ENCODE assay signal across 17 mouse cellular contexts in genomic region chr4:33467627-33468026, GRCm38 (mm10).
DNase-seq lines count a peak whose midpoint lies in the region; ATAC-seq and TF ChIP-seq lines count a peak whose summit lies in the region.
"Had no signal": no experiment of that assay in that cellular context is flagged by ENCODE, and none has a peak within 500 bp of the region (broad histone marks: within the 10 kb centered on the region; RNA-seq: fewer than 3 reads in every experiment).

No protein-coding gene starts in this region.

- H3K9ac ChIP-seq in heart, postnatal 0 days (replicated peaks; ENCODE audit: low read depth, low read length) = no peak overlapping the region
- H3K9ac ChIP-seq in liver, embryonic 14.5 days (replicated peaks) = peak overlapping the region; percentile 4; the same call in 1 of the 2 replicates
- H3K9ac ChIP-seq: limb, embryonic 12.5 days had no signal

- no peak overlapping the region for H3K27ac ChIP-seq in heart, postnatal 0 days (ENCODE audit: low read depth)
- H3K27ac ChIP-seq in liver, embryonic 14.5 days = peak overlapping the region; percentile 100
- H3K27ac ChIP-seq: forebrain, embryonic 10.5 days; limb, embryonic 12.5 days; midbrain, embryonic 10.5 days had no signal

- no peak; the same call in 1 of the 2 replicates for ATAC-seq in heart, postnatal 0 days (ENCODE audit: insufficient read depth, low read depth)
- ATAC-seq in liver, embryonic 14.5 days (ENCODE audit: insufficient read depth) = no peak

- DNase-seq in heart, postnatal 0 days (ENCODE audit: low spot score) = peak; percentile 14
- DNase-seq in heart, postnatal 36 days = no peak
- DNase-seq in 3T3-L1 (ENCODE audit: low read depth, low spot score) (peak; percentile 77), MN1 (ENCODE audit: low spot score) (peak; percentile 7)
- peak in 1 of 3 experiments; percentile 35 for DNase-seq in liver, embryonic 14.5 days (ENCODE audit: low read depth in 3 of 3, low spot score in 3 of 3)
- DNase-seq in adrenal gland, postnatal 4 days (ENCODE audit: low spot score in 2 of 2) = no peak
- no peak for DNase-seq in cerebellum, postnatal 14 days
- no peak for DNase-seq in kidney, adult 18-20 months
- DNase-seq: cerebellum, postnatal 10 days; gastrocnemius, postnatal 10 days; heart, postnatal 14 days; kidney, postnatal 10 days; lung, postnatal 10 days had no signal

- H3K4me3 ChIP-seq in heart, postnatal 0 days (ENCODE audit: low read depth, low read length) = no peak overlapping the region
- no peak overlapping the region for H3K4me3 ChIP-seq in liver, embryonic 14.5 days (ENCODE audit: insufficient read depth in 1 of 2, low read depth in 2 of 2, low read length in 2 of 2)
- H3K4me3 ChIP-seq: forebrain, embryonic 10.5 days; limb, embryonic 12.5 days; midbrain, embryonic 10.5 days had no signal

- WGBS in heart, postnatal 0 days = 63% methylated on average over 1 of the region's 1 CpGs
- WGBS in liver, embryonic 14.5 days (ENCODE audit: insufficient replicate concordance) = 38% methylated on average over 1 of the region's 1 CpGs

- no peak overlapping the region for H3K4me2 ChIP-seq in heart, postnatal 0 days (ENCODE audit: low read depth, low read length)
- H3K4me2 ChIP-seq in liver, embryonic 14.5 days (ENCODE audit: low read depth) = peak overlapping the region; percentile 72
- H3K4me2 ChIP-seq: limb, embryonic 12.5 days had no signal

- no peak for TF ChIP-seq EP300 in heart, postnatal 0 days (IDR thresholded peaks at IDR 0.05; ENCODE audit: low read depth)
- TF ChIP-seq EP300 in liver, embryonic 14.5 days (IDR thresholded peaks at IDR 0.05; ENCODE audit: low read depth) = no peak

- H3K27me3 ChIP-seq in heart, postnatal 0 days (ENCODE audit: control insufficient read depth, insufficient read depth, low read length) = no peaks in the 10 kb centered on the region
- H3K27me3 ChIP-seq in liver, embryonic 14.5 days (ENCODE audit: control insufficient read depth, insufficient read depth, low read length) = no peaks in the 10 kb centered on the region
- H3K27me3 ChIP-seq: limb, embryonic 12.5 days; Patski had no signal

- intact Hi-C loops in heart, postnatal 36 days (cut with DNase I) = no loop called here

- no peaks in the 10 kb centered on the region for H3K36me3 ChIP-seq in heart, postnatal 0 days (replicated peaks; ENCODE audit: control insufficient read depth, insufficient read depth, low read length)
- no peaks in the 10 kb centered on the region for H3K36me3 ChIP-seq in liver, embryonic 14.5 days (replicated peaks; ENCODE audit: control insufficient read depth, insufficient read depth, low read depth)

- no peaks in the 10 kb centered on the region for H3K9me3 ChIP-seq in heart, postnatal 0 days (replicated peaks; ENCODE audit: control insufficient read depth, low read length)
- no peaks in the 10 kb centered on the region for H3K9me3 ChIP-seq in liver, embryonic 14.5 days (ENCODE audit: control insufficient read depth, low read length)
- H3K9me3 ChIP-seq: forebrain, embryonic 10.5 days; limb, embryonic 12.5 days; midbrain, embryonic 10.5 days had no signal

- TF ChIP-seq CTCF in heart, postnatal 0 days (IDR thresholded peaks at IDR 0.05; ENCODE audit: low read depth) = no peak
- no peak for TF ChIP-seq CTCF in liver, embryonic 14.5 days (IDR thresholded peaks at IDR 0.05; ENCODE audit: low read depth)

- H3K4me1 ChIP-seq in heart, postnatal 0 days (ENCODE audit: control insufficient read depth, insufficient read depth) = no peaks in the 10 kb centered on the region
- H3K4me1 ChIP-seq in liver, embryonic 14.5 days (replicated peaks; ENCODE audit: control insufficient read depth in 2 of 2, insufficient read depth in 2 of 2, low read length in 1 of 2) = peaks cover 54 to 57% of the 10 kb centered on the region in 2 experiments
- H3K4me1 ChIP-seq: forebrain, embryonic 10.5 days; limb, embryonic 12.5 days; midbrain, embryonic 10.5 days had no signal

Comparison
In these comparisons a context has a peak if more than half of its experiments do, and no peak if none do; other contexts are left out.
1. DNase-seq: peak in heart, postnatal 0 days (single experiment), 3T3-L1 (single experiment) and MN1 (single experiment); none in heart, postnatal 36 days (0 of 2), adrenal gland, postnatal 4 days (0 of 2), cerebellum, postnatal 14 days (0 of 2) and kidney, adult 18-20 months (single experiment).